Mouse (Mus musculus) retina, postnatal 7 days (tissue): Measurements from ENCODE around the gene Oaz2.

Experiments used
- DNase-seq: peaks from one replicate; pipeline ENCODE4 v3.0.0-alpha.2; 2012; ENCODE audit warnings: low read depth, low spot score

Oaz2 gene

GRCm38 (mm10) chr9:65667701-65668100, at the start of gene Oaz2:
Oaz2 (plus strand) TSS chr9:65668001.
- no peak for DNase-seq

GRCm38 (mm10) chr9:65619311-65619710, 48.5 kb upstream of the Oaz2 start:
- no peak for DNase-seq

- DNase-seq = no peak
Measured at GRCm38 (mm10) chr9:65621196-65621595, 46.6 kb upstream of the Oaz2 start.

- no peak for DNase-seq
Measured at GRCm38 (mm10) chr9:65621666-65622065, 46.1 kb upstream of the Oaz2 start.

- no peak for DNase-seq
Measured at GRCm38 (mm10) chr9:65622826-65623225, 45.0 kb upstream of the Oaz2 start.

- DNase-seq = no peak
Measured at GRCm38 (mm10) chr9:65624266-65624665, 43.5 kb upstream of the Oaz2 start.

GRCm38 (mm10) chr9:65629025-65629766, 38.6 kb upstream of the Oaz2 start, which contains the start of gene Rbpms2:
Rbpms2 (plus strand) TSS chr9:65629648.
- DNase-seq = no peak

GRCm38 (mm10) chr9:65629767-65630630, 37.8 kb upstream of the Oaz2 start:
- no peak for DNase-seq

GRCm38 (mm10) chr9:65630631-65631353, 37.0 kb upstream of the Oaz2 start:
- peak; percentile 58 for DNase-seq

GRCm38 (mm10) chr9:65631354-65632021, 36.3 kb upstream of the Oaz2 start:
- DNase-seq = no peak

- DNase-seq = no peak
Measured at GRCm38 (mm10) chr9:65635766-65636165, 32.0 kb upstream of the Oaz2 start.

- no peak for DNase-seq
Measured at GRCm38 (mm10) chr9:65636926-65637325, 30.9 kb upstream of the Oaz2 start.

- DNase-seq = no peak
Measured at GRCm38 (mm10) chr9:65639065-65639464, 28.7 kb upstream of the Oaz2 start.

- no peak for DNase-seq
Measured at GRCm38 (mm10) chr9:65640838-65641410, 26.9 kb upstream of the Oaz2 start.

GRCm38 (mm10) chr9:65641446-65642052, 26.3 kb upstream of the Oaz2 start:
- no peak for DNase-seq

GRCm38 (mm10) chr9:65642546-65642945, 25.3 kb upstream of the Oaz2 start:
- no peak for DNase-seq

- no peak for DNase-seq
Measured at GRCm38 (mm10) chr9:65644960-65645359, 22.8 kb upstream of the Oaz2 start.

- DNase-seq = no peak
Measured at GRCm38 (mm10) chr9:65645984-65646383, 21.8 kb upstream of the Oaz2 start.

GRCm38 (mm10) chr9:65646782-65647181, 21.0 kb upstream of the Oaz2 start:
- DNase-seq = no peak

- no peak for DNase-seq
Measured at GRCm38 (mm10) chr9:65648730-65649129, 19.1 kb upstream of the Oaz2 start.

- DNase-seq = no peak
Measured at GRCm38 (mm10) chr9:65649997-65650396, 17.8 kb upstream of the Oaz2 start.
